Mouse (Mus musculus) v-Abl transformed pro-B cells (cell line): ENCODE data around the gene Ada.

ENCODE experiments used
- in situ Hi-C, 2 experiments: fragments of 400-800 bp; cut with MboI; formaldehyde crosslinking; loops; one replicate each; pipeline ENCODE4 v1.15.1; 2025; ENCODE audit not compliant: unreplicated experiment in 2 of 2

Ada gene

DNA sequence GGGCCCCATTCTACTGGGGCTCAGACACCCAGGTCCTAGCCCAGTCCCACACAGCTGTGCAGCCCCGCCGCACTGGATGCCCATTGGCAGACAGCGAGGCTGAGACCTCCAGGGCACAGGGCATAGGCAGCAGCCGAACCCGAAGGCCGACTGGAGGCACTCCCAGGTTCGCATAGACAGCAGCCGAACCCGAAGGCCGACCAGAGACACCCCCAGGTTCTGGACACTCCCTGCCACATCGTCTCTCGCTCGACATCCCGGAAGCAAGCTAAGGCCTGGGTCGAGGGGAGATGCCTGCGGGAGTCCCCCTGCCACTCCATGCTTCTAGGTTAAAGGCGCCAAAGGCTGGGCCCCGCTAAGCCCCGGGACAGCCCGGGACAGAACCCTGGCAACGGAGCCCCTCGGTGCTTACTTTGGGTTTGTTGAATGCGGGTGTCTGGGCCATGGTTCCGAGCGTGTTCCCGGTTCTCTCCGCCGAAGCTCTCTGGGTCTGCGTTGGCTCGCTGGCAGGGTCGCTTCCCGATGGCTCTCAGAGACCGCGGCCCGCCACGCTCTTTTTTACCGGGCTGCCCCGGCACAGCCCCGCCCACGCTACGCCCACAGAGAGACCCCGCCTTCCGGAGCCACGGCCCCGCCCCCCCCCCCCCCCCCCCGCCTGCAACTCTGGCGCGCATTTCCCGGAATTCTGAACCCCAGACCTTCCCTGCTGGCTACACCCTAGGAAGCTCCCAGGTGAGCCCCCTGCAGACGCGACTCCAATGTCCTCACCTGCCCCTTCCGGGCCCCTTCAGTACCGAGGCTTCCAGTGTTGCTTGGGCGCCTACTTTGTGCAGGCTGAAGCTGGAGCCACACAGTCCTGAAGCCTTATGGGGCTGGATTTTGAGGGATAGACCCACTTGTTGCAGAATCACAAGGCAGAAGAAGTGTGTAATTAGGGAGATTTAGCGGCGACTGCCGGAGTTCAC, at the start of gene Ada:
Gene Ada (minus strand): TSS at position 593 of the 965 bp plus-strand sequence.
- in situ Hi-C loops = no loop called here

DNA sequence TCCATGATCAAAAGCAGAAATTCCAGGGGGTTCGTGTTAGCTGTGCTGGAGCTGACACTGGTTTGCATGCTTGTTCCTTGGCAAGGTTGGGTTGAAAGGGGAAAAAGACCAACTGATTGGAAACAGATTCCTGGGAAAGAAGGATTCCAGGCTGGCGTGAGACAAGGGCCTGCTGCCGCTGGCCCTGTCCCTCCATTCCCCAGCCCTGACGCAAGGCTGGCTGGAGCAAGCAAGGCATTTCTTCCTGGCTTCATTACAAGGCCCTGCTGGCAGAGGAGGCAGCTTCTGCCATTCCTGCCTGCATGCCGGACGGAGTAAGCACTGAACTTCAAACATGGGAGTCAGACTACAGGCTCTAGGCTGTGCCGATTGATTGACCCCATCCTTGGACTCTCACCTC, 48.4 kb upstream of the Ada start:
- in situ Hi-C loops = no loop called here

DNA sequence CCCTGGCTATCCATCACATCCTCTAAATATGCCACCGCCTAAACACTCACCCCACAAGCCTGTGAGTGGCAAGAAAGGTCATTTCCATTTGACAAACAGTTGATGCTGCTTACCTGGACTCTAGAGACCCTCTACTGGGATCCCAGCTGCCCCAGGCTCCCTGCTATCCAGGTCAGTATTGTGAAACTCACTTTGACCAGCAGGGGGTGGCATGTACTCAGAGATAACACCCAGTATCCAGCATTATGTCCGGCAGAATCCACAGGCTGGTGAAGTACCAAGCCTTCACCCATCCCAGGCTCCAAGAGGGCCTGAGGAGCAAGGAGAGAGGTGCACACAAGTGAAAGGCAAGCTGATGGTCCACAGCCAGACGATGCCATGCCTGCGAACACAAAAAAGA, 38.4 kb upstream of the Ada start:
- in situ Hi-C loops = loop anchor here (10.0 kb wide), 3 partner anchors 46 to 254 kb away; no protein-coding TSS in a partner anchor

DNA sequence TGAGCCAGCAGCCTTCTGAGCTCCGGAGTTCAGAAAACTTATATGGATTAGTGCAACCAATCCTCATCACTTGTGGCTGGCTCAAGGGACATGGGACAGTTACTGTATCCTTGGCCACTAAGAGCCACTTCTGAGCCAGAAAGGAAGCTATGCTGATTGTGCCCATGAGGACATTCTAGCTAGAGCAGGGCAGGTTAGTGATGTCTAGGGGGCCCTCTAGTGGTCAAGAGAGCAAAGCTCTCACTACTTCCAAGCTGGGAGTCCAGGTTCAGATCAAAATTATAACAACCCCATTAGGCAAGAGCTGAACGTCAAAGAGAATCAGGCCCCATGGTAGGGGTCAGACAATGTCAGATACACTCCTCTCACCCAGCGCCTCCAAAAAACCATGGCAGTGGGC, 37.7 kb upstream of the Ada start:
- in situ Hi-C loops = loop anchor here (10.0 kb wide), 3 partner anchors 47 to 253 kb away; no protein-coding TSS in a partner anchor

DNA sequence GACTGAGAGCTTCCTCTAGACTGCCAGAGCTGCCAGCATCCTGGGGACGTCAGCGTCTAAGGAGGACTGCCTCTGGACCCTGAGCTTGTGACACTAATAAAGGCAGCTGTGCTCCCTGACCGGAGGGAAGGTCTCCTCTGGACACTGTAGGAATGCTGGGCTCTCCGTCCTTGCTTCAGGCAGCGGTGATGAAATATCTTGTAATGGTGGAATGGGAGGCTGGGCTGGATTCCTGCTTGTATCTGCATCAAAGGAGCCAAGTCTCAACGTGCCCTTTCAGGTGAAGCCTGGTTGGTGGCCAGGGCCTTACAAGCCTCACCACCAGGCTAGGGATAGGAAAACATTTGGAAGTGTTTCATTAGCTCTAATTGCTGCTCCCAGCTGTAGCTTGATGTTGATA, 37.0 kb upstream of the Ada start:
- in situ Hi-C loops = loop anchor here (10.0 kb wide), 3 partner anchors 48 to 252 kb away; no protein-coding TSS in a partner anchor

DNA sequence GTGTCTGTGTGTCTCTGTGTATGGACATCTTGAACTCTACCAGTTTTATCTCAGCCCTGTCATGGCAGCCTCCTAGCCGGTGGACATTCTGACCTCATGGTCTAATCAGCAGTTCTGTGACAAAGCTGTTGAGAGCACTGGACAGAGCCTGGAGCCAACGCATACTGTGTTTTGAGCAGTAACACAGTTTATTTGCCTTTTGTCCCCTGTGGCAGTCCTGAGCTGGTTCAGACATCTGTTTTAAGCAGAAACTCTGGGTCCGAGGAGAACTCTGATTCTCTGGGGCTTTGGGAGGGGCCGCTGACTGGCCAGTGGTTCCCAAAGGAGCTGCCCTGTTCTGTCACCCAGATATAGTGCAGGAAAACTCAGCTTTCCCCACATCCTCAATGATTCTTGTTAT, 33.9 kb upstream of the Ada start:
- in situ Hi-C loops = loop anchor here (10.0 kb wide), 3 partner anchors 51 to 249 kb away; no protein-coding TSS in a partner anchor

DNA sequence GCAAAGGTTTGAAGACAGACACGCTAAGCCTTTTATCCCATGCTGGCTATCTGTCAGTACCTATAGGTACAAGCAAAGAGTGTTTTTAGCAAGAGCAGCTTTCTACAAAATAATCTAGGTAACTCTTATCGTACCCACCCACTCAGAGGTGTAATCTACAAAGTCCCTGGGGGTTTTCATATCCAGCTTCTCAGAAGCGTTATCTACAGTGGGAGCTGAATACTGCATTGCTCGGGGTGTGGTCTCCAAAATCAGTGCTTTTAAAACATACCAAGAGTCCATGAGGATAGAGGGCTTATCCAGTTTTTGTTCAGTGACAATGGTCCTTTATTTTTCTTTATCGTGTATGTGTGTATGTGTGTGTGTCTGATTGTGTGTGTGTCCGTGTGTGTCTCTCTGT, 33.3 kb upstream of the Ada start:
- in situ Hi-C loops = loop anchor here (10.0 kb wide), 3 partner anchors 51 to 249 kb away; no protein-coding TSS in a partner anchor

DNA sequence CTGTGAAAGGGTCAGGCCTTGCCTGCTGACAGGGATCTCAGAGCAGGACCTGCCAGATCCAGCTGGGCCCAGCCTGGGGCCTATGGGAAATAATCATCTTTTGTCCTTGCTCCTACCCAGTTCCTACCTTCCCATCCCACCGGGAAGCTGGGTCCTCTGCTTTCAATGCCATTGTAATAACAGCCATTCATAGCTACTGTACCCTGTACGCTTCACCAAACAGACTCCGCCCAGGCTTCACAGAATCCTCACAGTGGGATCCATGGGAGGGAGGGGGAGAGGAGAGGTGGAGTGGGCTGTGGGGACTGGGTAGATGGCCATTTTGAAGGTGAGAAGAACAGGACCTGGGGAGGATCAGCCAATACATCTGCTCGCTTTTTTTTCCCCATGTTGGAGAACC, 28.9 kb upstream of the Ada start:
- in situ Hi-C loops = loop anchor here in 1 of 2 experiments (10.0 kb wide), 1 partner anchor 46 kb away; the partner anchor contains the start of gene Ccn5

DNA sequence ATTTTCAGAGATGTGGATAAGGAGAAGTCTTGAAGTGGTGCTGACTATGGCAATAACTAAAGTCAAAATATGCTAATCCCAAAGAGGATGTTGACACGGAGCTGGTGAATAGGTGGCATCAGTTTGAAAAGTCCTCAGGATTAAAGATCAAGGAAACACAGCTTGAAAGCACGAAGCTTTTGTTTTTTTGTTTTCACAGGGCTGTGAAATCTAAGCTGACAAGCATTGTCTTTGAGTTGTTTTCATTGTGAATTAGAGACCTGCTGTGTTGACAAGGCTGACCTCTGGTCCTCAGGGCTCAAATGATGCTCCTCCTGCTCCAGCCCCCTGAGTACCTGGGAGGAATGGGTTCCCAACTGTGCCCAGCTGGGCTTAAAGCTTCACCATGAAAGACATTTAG, 27.0 kb upstream of the Ada start:
- in situ Hi-C loops = loop anchor here in 1 of 2 experiments (10.0 kb wide), 1 partner anchor 48 kb away; the partner anchor contains the start of gene Ccn5

DNA sequence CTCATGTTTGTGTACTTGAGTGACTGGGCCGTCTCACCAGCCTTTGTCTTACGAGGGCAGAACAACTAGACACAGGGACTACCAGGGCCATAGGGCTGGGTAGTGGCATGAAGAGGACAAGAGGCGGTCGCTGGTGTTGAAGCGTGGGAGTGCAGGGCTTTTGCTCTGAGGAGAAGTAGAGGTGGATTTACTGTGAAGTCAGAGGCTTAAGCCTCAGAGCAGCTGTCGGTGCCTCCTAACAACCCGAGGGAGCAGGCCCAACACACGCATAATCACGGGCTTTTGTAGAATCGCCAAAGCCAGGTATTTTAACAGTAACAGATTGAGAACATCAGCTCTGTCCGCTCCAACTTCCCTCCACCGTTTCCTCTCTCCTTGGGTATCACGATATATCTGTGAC, 26.6 kb upstream of the Ada start:
- in situ Hi-C loops = loop anchor here in 1 of 2 experiments (10.0 kb wide), 1 partner anchor 48 kb away; the partner anchor contains the start of gene Ccn5

DNA sequence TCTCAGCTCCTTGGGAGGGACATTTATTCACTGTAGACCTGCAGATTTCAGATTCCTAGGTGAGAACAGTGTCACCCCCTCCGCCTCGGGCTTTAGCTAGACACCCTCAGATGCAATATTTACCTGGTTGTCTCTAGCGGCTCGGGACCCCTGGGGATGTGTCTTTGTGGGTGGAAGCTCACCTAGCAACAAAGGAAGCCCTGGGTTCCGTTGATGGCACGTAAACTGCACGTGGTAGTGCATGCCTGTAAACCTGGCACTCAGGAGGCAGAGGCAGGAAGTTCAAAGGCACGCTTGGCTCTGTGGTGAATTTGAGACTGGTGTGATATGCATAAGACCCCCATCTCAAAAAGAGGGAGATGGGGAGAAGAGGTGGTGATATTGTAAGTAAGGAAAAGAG, 20.7 kb upstream of the Ada start:
- in situ Hi-C loops = loop anchor here in 1 of 2 experiments (10.0 kb wide), 1 partner anchor 54 kb away; the partner anchor contains the start of gene Ccn5

DNA sequence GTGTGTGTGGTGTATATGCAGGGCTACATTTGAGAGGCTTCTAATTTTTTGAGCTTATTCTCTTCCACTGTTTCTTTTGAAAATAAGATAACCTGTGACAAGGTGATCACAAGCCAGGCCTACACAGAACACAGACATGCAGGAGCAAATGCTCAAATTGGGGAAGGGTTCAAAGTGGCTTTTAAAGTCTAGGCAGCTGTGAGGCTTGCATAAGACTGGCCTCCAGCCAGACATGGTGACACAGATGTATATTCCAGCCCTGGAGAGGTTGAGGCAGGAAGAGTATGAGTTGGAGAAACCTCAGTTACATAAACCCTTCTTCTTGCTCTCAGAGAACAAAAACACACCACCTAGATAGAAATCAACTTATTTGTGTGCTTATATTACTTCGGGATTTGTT, 16.9 kb upstream of the Ada start:
- in situ Hi-C loops = no loop called here

DNA sequence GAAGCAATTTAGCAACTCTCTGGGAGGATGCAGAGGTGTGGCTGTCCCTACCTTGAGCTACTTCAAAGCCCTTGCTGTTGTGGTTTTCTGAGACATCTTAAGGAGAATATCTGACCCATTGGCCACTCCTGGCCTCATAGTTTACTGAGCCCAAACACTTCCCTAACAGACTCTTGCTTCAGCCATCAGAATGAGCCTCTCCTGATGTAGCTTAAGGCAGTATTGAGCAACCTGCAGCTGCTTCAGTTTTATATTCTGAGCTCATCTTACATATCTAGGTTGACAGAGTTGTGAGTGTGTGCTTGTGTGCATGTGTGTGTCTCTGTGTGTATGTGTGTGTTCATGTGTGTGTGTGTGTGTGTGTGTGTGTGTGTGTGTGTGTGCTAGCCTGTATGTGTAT, 16.2 kb upstream of the Ada start:
- in situ Hi-C loops = no loop called here

DNA sequence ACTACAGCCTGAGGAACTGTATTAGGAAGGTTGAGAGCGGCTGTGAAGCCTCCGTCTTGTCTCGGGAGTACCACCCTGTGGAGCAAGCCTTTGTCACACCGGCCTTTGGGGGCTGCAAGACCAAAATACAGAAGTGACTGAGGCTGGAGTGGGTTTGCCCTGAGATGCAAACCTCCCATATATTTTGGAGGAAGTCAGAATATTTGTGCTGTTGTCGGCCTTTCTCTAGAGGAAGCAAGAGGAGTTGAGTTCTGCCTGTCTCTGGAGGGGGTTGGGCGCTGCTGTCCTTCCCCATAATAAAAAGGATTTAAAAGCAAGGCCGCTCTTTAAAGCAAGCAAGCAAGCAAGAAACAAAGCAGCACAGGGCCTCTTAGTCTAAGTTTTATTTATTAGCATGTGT, 11.4 kb upstream of the Ada start:
- in situ Hi-C loops = no loop called here

DNA sequence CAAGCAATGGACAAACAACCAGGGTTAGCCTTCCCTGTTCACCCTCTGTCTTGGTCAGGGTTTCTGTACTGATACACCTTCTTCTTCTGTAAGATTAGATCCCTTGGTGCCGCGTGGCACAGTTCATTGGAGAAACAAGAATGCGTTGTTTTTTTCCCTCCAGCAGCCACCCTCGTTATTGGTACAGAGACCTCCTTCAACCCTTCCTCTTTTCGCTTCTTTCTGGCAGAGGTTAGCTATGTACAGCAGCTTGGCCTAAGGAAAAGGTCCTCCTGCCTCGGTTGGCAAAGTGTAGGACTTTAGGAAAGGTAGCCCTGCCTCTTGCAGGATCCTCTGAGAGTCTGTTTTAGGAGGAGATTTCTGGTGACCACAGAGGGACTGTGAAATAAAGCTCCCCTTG, 10.6 kb upstream of the Ada start:
- in situ Hi-C loops = no loop called here

DNA sequence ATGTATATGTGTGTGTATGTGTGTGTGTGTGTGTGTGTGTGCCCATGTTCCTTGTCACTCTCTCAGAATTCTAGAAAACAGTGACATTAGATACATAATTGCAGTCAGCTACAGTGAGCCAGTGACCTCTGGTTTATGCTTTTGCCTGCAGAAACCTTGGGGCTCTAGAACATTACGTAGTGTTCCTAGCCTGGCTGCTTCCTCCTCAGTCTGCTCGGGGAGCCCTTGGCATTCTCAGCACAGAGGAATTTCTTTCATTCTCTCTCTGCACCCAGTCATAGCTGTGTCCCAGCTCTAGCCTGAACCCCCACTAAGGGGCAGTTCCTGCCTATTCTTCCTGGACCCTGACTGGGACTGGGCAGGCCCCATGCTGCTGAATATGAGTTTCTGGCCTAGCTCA, 8.1 kb upstream of the Ada start:
- in situ Hi-C loops = no loop called here

DNA sequence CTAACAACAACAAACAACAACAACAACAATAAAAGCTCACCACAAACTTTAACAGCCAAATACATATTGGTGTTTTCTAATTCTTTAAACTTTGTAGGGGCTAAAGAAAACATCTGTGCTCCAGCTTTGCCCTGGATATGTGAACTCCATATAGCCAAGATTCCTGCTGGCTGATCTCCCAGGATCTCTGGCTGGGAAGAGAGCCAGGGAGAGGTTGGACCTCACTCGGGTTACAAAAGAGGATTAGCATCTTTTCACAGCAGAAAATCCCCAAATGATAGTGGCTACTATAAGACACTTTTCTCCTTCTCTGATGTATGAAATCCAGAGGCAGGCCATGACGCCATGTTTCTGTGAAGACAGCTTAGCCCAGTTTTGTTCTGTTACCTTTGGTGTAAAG, 6.7 kb upstream of the Ada start:
- in situ Hi-C loops = no loop called here

DNA sequence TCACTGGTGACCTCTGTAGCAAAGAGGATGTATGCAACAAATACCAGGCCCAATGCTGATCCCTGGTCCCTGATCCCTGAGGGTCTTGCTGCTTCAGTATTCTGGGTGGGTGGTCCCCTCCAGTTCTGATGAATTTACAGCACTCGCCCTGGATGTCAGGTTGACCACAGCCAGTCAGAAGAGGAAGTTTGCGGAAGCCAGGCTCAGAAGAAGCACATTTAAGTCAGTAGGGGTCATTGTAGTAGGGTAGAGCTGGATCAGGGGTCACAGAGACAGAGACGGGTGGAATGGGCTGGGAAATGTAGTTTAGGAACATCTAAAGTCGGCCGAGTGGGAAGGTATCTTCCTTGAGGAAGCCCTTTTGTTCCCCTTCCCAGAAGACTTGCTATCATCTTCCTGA, 4.2 kb upstream of the Ada start:
- in situ Hi-C loops = no loop called here

DNA sequence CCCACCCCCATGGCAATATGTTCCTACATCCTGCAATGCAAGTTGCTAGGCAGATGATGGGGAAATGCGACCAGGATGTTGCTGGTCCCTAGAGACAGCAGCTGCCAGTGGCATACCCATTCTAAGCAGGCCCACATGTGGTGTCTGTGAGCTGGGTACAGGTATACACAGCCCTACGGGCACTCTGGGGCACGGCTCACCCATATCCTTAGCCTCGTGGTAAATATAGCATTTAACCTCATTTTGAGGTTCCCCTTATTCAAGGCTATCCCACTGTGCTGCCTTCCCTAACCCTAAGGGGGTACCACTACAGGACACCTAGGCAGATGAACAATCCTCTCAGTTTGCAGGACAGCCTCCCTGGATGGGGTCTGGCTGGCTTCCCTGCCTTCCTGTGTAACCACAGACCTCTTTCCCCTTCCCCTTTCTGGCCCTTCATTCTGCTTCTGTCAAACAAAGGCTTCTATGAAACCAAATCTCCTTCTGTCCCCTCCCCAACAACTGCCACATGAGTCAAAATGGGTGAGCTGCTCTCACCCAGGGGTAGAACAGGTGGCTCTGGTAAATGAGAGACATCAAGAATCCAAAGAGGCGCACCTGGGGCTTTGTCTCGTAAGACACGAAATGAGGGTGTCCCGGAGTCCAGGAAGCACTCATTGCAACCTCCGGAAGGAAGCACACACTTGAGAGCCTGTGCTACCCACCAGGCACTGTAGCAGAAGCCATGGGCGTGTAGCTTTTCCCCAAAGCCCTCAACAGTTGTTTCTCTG, 5.1 kb downstream of the Ada start:
- in situ Hi-C loops = no loop called here

DNA sequence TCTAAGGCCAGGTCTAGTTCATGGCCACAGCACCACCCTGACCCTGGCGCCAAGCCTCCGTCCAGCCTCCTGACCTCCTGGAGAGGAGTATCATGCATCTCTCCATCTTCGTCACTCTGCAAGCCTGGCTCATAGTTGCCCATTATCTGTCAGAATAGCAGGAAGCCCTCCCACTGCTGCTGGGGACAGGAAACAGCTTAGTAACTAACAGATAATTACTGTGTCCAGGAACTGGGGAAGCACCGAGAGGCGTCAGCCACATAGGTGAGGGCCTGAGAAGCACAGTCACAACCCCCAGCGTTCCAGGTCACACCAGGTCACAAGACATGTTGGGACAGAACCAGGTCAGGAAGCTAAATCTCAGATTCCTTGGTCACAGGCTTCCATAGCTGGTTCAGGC, 6.7 kb downstream of the Ada start:
- in situ Hi-C loops = no loop called here

DNA sequence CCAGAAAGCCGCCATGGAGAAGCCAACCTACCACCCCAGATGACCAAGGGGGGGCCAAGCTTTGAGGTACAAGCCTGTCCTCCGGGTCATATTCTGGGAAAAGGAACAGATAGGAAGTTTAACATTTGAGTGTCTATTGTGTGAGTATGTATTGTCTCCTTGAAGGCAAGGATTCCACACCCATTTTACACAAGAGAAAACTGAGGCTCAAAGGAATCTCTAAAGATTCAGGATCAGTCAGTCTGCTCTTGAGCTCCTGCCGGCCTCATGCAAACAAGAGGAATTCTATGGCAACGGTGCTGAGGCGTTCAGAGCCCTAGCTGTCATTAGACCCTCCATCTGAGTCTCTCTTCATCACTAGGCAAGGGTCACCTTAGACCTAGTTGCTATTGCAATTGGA, 7.4 kb downstream of the Ada start:
- in situ Hi-C loops = no loop called here
